Comparison of ENCODE assay signal across 13 mouse cellular contexts in genomic region chr3:51894514-51894913, GRCm38 (mm10).
DNase-seq lines count a peak whose midpoint lies in the region; ATAC-seq and TF ChIP-seq lines count a peak whose summit lies in the region.
"Had no signal": no experiment of that assay in that cellular context is flagged by ENCODE, and none has a peak within 500 bp of the region (broad histone marks: within the 10 kb centered on the region; RNA-seq: fewer than 3 reads in every experiment).

No protein-coding gene starts in this region.

- TF ChIP-seq CTCF in lung, embryonic 14.5 days (IDR thresholded peaks at IDR 0.05; ENCODE audit: low read depth): peak; percentile 43; the same call in 1 of the 2 replicates

- no peak overlapping the region for H3K9ac ChIP-seq in lung, embryonic 14.5 days
- H3K9ac ChIP-seq: embryonic facial prominence, embryonic 12.5 days; kidney, embryonic 15.5 days had no signal

- DNase-seq in frontal cortex, postnatal 25 days (ENCODE audit: low spot score in 2 of 2): no peak
- peak; percentile 37 for DNase-seq in lung, embryonic 14.5 days
- DNase-seq in lung, postnatal 25 days (ENCODE audit: low spot score): no peak
- peak; percentile 13 for DNase-seq in c-Kit-positive CD71-positive TER-119-positive erythroid progenitor cells, embryonic 14.5 days (ENCODE audit: low spot score)
- DNase-seq in thymus, postnatal 25 days: peak; percentile 39
- no peak for DNase-seq in urinary bladder, postnatal 36 days (ENCODE audit: low spot score in 2 of 2)
- DNase-seq in retina, embryonic 14.5 days (ENCODE audit: low spot score): no peak
- DNase-seq: heart, postnatal 14 days had no signal

- 73% methylated on average over 8 of the region's 8 CpGs for WGBS in lung, embryonic 14.5 days

- H3K4me1 ChIP-seq in lung, embryonic 14.5 days (ENCODE audit: insufficient read depth): 0 out of 2 replicates have a peak, but pooled peaks cover 3% of the 10 kb centered on the region

- no peaks in the 10 kb centered on the region for H3K9me3 ChIP-seq in lung, embryonic 14.5 days (ENCODE audit: low read depth, low read length)
- H3K9me3 ChIP-seq: G1E; kidney, embryonic 15.5 days had no signal

- no peaks in the 10 kb centered on the region for H3K36me3 ChIP-seq in lung, embryonic 14.5 days (ENCODE audit: insufficient read depth)
- H3K36me3 ChIP-seq: embryonic facial prominence, embryonic 12.5 days; G1E had no signal

- H3K4me3 ChIP-seq in lung, embryonic 14.5 days (ENCODE audit: low read depth, low read length): no peak overlapping the region
- H3K4me3 ChIP-seq: embryonic facial prominence, embryonic 12.5 days; kidney, embryonic 15.5 days had no signal

- no peak overlapping the region for H3K4me2 ChIP-seq in lung, embryonic 14.5 days
- H3K4me2 ChIP-seq: embryonic facial prominence, embryonic 12.5 days; kidney, embryonic 15.5 days; midbrain, embryonic 11.5 days had no signal

- no peak overlapping the region for H3K27ac ChIP-seq in lung, embryonic 14.5 days (ENCODE audit: low read depth)
- H3K27ac ChIP-seq: embryonic facial prominence, embryonic 12.5 days; kidney, embryonic 15.5 days had no signal

- ATAC-seq in frontal cortex, adult (ENCODE audit: low TSS enrichment): peak; percentile 29; the same call in 1 of the 2 replicates
- no peak for ATAC-seq in lung, embryonic 14.5 days (ENCODE audit: insufficient read depth)

- no peaks in the 10 kb centered on the region for H3K27me3 ChIP-seq in lung, embryonic 14.5 days (ENCODE audit: insufficient read depth, low read length)
- H3K27me3 ChIP-seq: embryonic facial prominence, embryonic 12.5 days; kidney, embryonic 15.5 days had no signal

Comparison
In these comparisons a context has a peak if more than half of its experiments do, and no peak if none do; other contexts are left out.
1. DNase-seq: peak in lung, embryonic 14.5 days (single experiment), c-Kit-positive CD71-positive TER-119-positive erythroid progenitor cells, embryonic 14.5 days (single experiment) and thymus, postnatal 25 days (single experiment); none in frontal cortex, postnatal 25 days (0 of 2), lung, postnatal 25 days (single experiment), urinary bladder, postnatal 36 days (0 of 2) and retina, embryonic 14.5 days (single experiment).